Mouse (Mus musculus) heart, postnatal 10 days (tissue): ENCODE data around the gene Lrpap1. TPM values are rescaled to one million over a fixed set of nuclear protein-coding genes. Genes with fewer than 3 reads are reported as not detected.

Experiments
- DNase-seq, 2 experiments: peaks; one replicate each; pipeline ENCODE4 v3.0.0; 2021
- intact Hi-C: fragments of 180-260 bp; cut with DNase I; formaldehyde crosslinking; loops from one replicate; pipeline ENCODE4 v1.15.1; 2025
- total RNA-seq, 2 experiments: library from RNA; stranded (reverse); gene quantifications; 2 replicates each; pipeline ENCODE4 v1.2.3; 2021

Lrpap1 gene
- total RNA-seq, 2 experiments from 2014 or later: 52.6 to 58.3 TPM

DNA sequence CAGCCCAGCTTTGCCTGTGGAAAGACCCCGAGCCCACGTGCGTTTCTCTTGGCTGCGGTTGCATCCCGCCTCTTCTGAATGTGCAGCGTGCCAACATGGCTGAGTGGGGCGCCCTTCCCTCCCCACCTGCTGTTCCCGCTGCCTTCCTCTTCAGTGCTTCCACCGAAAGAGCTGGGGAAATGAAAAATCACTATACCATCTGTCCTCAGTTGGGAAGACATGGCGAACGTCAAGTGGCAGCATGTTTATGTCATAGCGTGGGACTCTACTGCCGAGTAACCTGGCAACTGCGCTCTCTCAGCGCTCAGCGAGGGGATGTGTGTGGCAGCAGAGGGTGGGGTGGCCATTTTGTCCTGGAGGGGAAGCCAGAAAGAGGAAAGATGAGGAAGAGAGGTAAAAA is 23.6 kb upstream of the Lrpap1 start:
- DNase-seq: no peak
- intact Hi-C loops: no loop called here

DNA sequence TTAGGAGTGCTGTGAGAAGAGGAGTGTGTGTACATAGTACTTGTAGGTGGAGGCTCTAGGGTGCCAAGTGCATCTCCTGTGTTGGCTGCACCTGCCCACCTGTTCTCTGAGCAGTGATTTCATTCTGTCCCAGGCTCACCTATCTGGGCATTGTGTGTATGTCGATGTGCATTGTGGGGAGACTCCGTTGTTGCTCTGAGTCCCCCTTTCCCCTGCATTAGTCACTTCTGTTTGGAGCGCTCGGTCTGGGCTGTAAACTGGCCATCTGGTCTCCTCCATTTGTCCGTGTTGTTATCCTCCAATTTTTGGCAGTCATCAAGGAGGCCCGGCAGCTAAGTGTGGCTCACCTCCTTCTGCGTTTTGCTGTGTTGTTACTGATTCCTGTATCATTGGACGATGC is 14.5 kb upstream of the Lrpap1 start:
- intact Hi-C loops: no loop called here
- no peak for DNase-seq

- intact Hi-C loops: no loop called here
- DNase-seq: peak; percentile 28 to 31
Measured at GRCm38 (mm10) chr5:35118418-35118817, 12.9 kb upstream of the Lrpap1 start.

GRCm38 (mm10) chr5:35117633-35118032 is 12.1 kb upstream of the Lrpap1 start:
- intact Hi-C loops: no loop called here
- DNase-seq: no peak

- no peak for DNase-seq
- intact Hi-C loops: no loop called here
Measured at GRCm38 (mm10) chr5:35116002-35116401, 10.4 kb upstream of the Lrpap1 start.

DNA sequence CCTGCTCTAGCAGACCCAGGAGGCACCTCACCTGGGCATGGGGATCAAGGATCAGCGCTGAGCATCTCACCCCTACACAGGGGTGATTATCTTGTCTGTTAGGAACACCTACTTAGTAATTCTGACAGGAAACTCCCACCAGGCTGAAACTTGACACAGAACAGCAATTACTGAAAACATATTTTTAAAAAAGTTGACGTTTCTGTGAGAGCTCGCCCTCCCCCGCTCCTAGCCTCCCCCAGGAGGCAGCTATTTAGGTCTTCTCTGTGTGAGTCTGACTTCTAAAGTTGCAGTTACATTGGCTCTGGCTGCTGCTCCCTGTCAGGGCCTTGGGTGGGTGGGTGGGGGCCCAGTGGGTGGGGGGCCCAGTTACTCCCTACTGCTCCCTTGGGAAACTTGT is 6.9 kb upstream of the Lrpap1 start:
- intact Hi-C loops: no loop called here
- no peak for DNase-seq

- intact Hi-C loops: no loop called here
- no peak for DNase-seq
Measured at GRCm38 (mm10) chr5:35105922-35106298, 344 bp upstream of the Lrpap1 start.

DNA sequence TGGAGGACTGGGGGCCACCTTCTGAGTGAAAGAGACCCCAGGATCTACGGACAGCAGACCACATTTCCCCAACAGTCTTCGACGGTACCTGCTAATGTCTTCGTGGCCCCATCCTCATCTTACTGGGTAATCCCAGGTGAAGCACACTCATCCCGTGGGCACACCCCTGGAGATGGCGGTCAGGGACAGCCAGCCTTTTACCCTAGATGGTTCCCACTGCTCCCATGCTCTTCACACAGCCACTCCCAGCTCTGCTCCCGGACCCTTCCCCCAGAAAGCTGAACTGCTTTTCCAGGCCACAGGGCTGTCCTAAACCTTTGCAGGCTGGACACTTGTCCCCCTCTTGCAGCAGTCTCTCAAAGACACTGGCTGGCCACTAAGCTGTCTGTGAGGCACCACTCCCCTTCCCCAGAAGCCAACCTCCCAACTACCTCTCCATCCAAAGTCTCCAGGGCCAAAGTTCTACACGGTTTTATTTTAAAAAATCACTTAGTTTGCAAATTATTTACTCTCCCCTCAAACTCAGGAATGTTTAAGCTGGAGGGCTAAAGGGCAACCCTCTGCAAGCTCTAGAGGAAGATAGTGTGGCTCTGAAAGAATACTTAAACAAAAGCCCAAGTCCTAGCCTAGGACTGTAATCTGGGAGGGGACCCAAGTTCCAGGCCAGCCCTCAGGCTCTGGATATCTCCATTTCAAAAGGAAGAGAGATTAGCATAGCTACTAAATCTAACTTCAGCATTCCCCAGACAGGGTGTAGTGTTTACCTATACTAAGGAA is 1.2 kb downstream of the Lrpap1 start:
- DNase-seq: no peak
- intact Hi-C loops: no loop called here

DNA sequence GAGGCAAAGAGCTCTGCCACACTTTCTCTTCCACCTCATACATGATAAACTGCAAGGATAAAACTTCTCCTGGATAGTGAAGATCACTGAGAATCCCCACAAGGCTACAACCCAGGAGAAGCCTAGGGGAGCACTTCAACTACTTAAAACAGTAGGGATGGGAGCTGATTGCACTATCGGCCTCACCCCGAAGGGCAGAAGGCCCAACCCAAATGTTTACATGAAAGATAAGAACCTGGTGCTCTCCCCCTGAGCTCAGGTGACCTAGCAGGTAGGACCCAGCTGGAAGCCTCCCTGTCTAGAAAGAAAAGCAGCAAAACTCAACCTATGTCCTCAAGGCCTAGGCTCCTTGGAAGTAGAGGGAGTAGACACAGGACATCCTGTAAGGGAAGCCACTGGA is 2.0 kb downstream of the Lrpap1 start:
- no peak for DNase-seq
- intact Hi-C loops: no loop called here

DNA sequence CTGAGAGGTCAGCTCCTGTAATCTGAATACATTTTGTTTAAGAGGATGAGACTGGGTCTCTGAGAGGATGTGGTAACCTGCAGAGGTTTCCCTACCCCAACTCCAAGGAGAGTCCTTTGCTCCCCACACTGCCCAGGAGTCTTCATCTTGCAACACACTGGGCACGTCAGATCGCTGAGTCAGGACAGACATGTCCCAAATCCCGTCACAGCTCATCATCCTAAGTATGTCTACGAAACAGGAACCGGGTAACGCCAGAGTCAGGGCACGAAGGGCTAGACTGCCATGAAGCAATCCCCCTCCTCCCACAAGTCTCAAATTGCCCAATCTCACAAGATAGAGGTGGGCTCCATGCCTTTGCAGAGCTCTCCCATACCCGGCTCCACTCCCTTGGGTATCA is 2.5 kb downstream of the Lrpap1 start:
- intact Hi-C loops: no loop called here
- DNase-seq: no peak

DNA sequence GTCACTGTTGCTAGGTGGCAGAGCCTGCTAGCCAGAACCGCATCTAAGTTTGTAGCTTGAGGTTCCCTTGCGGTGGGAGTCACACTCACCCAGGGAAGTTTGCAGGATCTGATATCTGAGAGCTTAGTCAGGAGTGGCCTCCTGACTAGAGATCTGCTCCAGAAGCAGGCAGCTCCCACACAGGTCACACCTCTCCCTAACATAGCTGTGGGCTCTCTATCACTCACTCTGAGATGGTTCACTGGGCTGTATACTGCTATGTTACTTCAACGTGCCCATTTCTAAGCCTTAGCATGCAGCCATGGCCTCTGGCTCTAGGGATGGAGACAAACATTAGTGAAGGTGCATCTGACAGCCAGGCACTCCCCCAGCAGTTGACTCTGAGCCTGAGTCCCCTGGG is 13.9 kb downstream of the Lrpap1 start:
- intact Hi-C loops: no loop called here
- no peak for DNase-seq

DNA sequence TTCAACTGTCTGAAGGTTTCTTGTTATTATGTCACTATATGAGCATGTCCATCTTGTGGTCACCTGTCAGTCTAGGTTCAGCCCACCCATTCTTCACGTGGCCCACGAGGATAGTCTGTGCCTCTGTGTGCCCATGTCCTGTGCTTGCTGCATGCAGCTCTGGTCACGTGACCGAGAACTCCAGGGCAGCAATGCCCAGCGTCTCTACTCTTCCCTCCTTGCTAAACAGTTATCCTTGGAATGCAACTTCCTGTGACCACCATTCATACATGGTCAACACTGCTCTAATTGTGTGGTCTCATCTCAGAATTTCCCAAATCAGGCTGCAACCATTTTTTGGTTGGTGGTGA is 16.0 kb downstream of the Lrpap1 start:
- intact Hi-C loops: loop anchor here (5.0 kb wide), 1 partner anchor 37 kb away; no protein-coding TSS in a partner anchor
- DNase-seq: no peak

DNA sequence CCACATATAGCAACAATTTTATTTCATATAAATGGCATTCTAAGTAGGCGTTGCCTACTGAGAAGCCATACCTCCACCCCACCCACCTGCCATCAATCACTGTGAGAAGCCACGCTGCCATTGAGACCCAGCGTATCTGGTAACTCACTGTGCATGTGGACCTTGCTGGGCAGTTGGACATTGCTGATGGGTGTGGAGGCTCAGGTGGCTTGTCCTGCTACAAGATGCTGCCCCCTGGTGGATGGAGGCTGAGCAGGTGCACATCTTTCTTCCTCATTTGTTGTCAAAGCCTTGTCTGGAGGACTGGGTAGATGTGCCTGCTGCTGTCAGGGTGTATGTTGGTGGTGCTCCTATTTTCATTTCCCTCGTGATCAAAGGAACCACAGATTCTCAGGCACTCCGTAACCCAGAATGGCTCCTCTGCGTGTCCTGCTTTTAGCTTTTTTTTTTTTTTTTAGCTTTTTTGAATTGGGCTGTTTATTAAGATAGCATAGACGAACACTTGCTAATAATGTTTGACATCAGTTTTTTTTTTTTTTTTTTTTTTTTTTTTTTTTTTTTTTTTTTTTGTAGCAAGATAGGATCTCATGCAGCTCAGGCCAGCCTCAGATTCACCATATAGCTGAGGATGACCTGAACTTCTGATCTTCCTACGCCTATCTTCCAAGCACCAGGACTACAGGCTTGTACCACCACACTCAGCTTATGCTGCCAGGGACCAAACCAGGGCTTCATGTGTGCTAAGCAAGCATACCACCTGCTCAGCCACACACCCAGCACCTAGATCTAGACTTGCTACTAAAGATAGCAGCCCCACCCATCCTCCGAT is 16.6 kb downstream of the Lrpap1 start:
- intact Hi-C loops: loop anchor here (5.0 kb wide), 1 partner anchor 37 kb away; no protein-coding TSS in a partner anchor
- peak; percentile 66 to 79 for DNase-seq

- DNase-seq: no peak
- intact Hi-C loops: loop anchor here (5.0 kb wide), 1 partner anchor 33 kb away; no protein-coding TSS in a partner anchor
Measured at GRCm38 (mm10) chr5:35084913-35085312, 20.7 kb downstream of the Lrpap1 start.

DNA sequence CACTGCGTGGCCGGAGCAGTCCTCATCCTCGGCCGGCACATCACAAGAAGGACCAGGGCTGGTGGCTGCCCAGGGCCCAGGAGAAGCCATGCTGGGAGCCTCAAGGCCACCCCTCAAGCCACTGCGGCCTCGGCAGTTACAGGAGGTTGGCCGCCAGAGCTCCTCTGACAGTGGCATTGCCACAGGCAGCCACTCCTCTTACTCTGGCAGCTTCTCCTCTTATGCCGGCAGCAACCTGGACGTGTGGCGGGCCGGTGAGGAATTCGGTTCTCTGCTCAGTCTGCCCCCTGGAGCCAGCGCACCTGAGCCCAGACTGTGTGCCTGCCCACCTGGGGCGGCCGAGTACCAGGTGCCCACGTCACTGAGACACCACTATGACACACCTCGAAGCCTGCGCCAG is 26.5 kb downstream of the Lrpap1 start:
- intact Hi-C loops: no loop called here
- no peak for DNase-seq

DNA sequence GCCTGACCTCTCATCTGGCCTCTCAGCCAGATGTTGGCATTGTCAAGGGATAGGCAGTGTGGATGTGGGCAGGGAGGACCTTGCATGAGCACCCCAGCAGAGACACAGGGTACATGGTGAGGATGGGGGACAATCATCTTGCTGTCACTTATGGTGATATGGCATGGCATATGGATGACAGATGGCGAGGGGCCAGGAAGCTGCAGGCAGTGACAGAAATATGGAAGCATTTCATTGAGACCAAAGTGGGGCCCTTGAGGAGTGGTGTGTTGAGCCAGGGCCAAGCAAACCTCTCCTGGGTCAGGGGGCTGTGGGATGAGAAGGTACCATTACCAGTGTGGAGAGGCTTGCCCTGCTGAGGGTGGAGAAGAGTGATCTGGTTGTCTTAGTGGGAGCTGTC is 29.2 kb downstream of the Lrpap1 start:
- intact Hi-C loops: no loop called here
- DNase-seq: no peak

DNA sequence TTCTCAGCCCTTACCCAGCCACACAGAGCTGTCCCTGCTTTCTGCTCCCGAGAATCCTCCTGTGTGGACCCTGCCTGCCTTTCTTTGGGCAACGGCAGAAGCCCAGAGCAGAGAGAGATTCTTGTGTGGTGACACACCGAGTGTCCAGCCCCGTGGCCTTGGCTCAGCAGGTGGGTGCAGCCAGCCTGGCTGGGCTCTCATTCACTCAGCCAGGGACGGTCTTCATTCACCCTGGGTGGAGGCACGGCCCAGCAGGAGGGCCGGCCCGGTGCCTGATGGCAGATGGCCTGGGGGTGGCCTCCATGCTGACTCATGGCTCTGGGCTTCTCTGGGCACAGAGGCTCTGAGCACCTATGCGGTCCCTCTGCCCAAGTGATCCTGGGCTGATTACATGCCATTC is 31.6 kb downstream of the Lrpap1 start:
- peak; percentile 60 to 72 for DNase-seq
- intact Hi-C loops: no loop called here

DNA sequence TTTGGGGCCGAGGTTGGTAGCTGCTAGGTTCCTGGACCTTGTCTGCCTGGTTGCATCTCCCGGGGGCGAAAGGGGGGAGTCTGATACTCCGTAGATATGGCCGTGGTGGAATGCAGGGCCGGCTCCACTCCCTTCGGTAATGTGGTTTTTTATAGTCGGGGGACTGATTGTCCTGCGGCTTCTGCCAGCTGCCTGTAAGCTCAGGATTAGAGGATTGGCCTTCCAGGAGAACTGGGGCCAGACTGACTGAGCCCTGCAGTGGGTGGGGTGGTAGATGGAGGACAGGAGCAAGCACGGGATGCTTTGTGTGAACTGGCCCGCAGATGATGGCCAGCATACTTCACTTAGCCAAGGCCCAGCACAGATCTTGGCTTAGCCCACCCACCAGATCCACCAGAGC is 32.3 kb downstream of the Lrpap1 start:
- intact Hi-C loops: no loop called here
- peak; percentile 33 to 44 for DNase-seq

- no peak for DNase-seq
- intact Hi-C loops: no loop called here
Measured at GRCm38 (mm10) chr5:35071855-35072254, 33.7 kb downstream of the Lrpap1 start.

DNA sequence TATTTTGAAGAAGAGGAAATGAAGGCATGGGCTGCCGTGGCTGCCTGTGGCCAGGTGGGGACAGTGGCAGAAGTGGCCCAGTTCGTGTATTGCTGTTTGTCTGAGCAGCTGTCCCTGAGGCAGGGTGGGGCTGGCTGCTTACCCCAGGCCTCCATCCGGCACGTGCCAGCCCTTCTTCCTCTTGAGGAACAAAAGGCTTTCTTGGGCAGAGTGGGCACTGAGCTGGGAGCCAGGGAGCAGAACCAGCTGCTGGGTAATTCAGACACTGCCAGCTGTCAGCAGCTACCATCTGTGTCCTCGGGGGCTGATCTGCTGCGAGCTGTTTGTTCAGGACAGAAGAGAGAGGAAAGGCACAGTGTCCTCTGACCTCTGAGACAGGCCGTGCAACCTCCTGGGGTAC is 34.6 kb downstream of the Lrpap1 start:
- DNase-seq: no peak
- intact Hi-C loops: no loop called here

DNA sequence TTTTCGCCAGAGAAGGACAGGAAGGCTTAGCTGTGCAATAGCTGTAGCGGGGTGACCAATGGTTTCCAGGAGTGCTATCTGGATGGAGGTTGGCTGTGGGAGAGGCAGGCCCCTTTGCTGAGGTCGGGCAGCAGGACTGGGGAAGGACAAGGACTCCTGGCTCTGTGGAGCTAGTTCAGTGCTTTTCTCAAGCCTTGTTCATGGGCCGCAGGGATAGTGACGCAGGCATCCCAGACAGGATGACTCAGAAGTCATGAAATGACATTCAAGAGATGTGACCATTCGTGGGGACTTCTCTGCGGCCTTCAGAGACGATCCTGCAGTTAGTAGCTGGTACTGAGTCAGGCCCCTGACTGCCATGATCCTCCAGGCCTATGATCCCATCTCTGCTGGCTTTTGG is 35.3 kb downstream of the Lrpap1 start:
- DNase-seq: no peak
- intact Hi-C loops: no loop called here

GRCm38 (mm10) chr5:35069841-35070240 is 35.7 kb downstream of the Lrpap1 start:
- no peak for DNase-seq
- intact Hi-C loops: no loop called here
